Mouse (Mus musculus) heart, postnatal 0 days (tissue): ENCODE measurements around the gene Dip2a.

Experiments used
- CTCF ChIP-seq: IDR thresholded peaks from 2 replicates; pipeline ENCODE4 v1.5.1; 2016; ENCODE audit warnings: antibody characterized with exemption, control low read depth, low read depth
- EP300 ChIP-seq: IDR thresholded peaks from 2 replicates; pipeline ENCODE4 v1.6.1; 2016; ENCODE audit warnings: antibody characterized with exemption, low read depth

GRCm38 (mm10) chr10:76289936-76290671 lies 55.0 kb downstream of the Dip2a start:
- no peak for TF ChIP-seq EP300
- no peak for TF ChIP-seq CTCF
